Mouse (Mus musculus) c-Kit-negative CD71-positive TER-119-positive erythroid progenitor cells, embryonic 14.5 days (primary cell): ENCODE data around the gene Ptprg.

Source experiments
- DNase-seq: peaks from one replicate; pipeline ENCODE4 v3.0.0-alpha.2; 2013; ENCODE audit warnings: low read depth, low spot score

The Ptprg gene

GRCm38 (mm10) chr14:11553273-11553665 lies at the start of gene Ptprg:
TSS of gene Ptprg (plus strand) at chr14:11553532.
- DNase-seq = no peak

GRCm38 (mm10) chr14:11503803-11504365 lies 49.4 kb upstream of the Ptprg start:
- DNase-seq = no peak

GRCm38 (mm10) chr14:11510173-11510572 lies 43.2 kb upstream of the Ptprg start:
- no peak for DNase-seq

- DNase-seq = no peak
Observed at GRCm38 (mm10) chr14:11519171-11519570, 34.2 kb upstream of the Ptprg start.

- no peak for DNase-seq
Observed at GRCm38 (mm10) chr14:11523052-11523451, 30.3 kb upstream of the Ptprg start.

- DNase-seq = no peak
Observed at GRCm38 (mm10) chr14:11529591-11529990, 23.7 kb upstream of the Ptprg start.

- no peak for DNase-seq
Observed at GRCm38 (mm10) chr14:11534456-11534855, 18.9 kb upstream of the Ptprg start.

GRCm38 (mm10) chr14:11536121-11536520 lies 17.2 kb upstream of the Ptprg start:
- no peak for DNase-seq

GRCm38 (mm10) chr14:11551892-11552291 lies 1.4 kb upstream of the Ptprg start:
- DNase-seq = no peak

GRCm38 (mm10) chr14:11552521-11553272 lies 635 bp upstream of the Ptprg start:
- DNase-seq = no peak

GRCm38 (mm10) chr14:11553679-11554305 lies 460 bp downstream of the Ptprg start:
- no peak for DNase-seq

GRCm38 (mm10) chr14:11554306-11555041 lies 1.1 kb downstream of the Ptprg start:
- DNase-seq = no peak

- DNase-seq = no peak
Observed at GRCm38 (mm10) chr14:11555061-11555501, 1.7 kb downstream of the Ptprg start.

- no peak for DNase-seq
Observed at GRCm38 (mm10) chr14:11555521-11556355, 2.4 kb downstream of the Ptprg start.

- no peak for DNase-seq
Observed at GRCm38 (mm10) chr14:11556356-11557130, 3.2 kb downstream of the Ptprg start.

GRCm38 (mm10) chr14:11558496-11558895 lies 5.2 kb downstream of the Ptprg start:
- no peak for DNase-seq

GRCm38 (mm10) chr14:11560641-11561232 lies 7.4 kb downstream of the Ptprg start:
- DNase-seq = no peak

- no peak for DNase-seq
Observed at GRCm38 (mm10) chr14:11561397-11561796, 8.1 kb downstream of the Ptprg start.

- DNase-seq = no peak
Observed at GRCm38 (mm10) chr14:11562870-11563269, 9.5 kb downstream of the Ptprg start.

GRCm38 (mm10) chr14:11563656-11564055 lies 10.3 kb downstream of the Ptprg start:
- no peak for DNase-seq
